Mouse (Mus musculus) thymus, adult 18-20 months (tissue): ENCODE data around the gene Phc3.

Experiments used
- DNase-seq, 2 experiments: peaks; one replicate each; pipeline ENCODE4 v3.0.0; 2022; ENCODE audit warnings: mixed read lengths in 2 of 2

Gene Phc3

DNA sequence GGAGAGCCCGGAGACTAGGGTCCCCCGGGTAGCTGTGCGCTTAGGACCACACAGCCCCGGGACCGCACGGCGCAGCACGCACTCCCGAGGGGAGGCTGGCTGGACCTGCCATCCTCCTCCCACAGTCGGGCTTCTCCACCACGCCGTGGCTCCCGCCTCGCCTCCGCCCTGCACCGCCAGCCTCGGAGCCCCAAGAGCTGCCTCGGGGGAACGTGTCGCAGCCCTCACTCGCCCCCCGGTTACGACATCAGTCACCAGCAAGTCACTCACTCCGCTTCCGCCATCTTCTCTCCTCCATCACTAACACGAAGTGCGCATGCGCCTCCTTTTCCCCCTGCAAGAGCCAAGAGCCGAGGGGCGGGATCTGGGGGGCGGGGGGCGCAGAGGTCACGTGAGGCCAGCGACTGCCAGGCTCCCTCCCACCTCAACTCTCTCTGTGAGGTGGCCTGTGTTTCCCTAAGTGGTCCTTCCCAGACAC, at the start of gene Phc3:
TSS of gene Phc3 (minus strand) at position 312 of the 478 bp plus-strand sequence.
- peak; percentile 89 to 92 for DNase-seq

- DNase-seq = no peak
Measured at GRCm38 (mm10) chr3:31017652-31018051, 48.4 kb upstream of the Phc3 start.

DNA sequence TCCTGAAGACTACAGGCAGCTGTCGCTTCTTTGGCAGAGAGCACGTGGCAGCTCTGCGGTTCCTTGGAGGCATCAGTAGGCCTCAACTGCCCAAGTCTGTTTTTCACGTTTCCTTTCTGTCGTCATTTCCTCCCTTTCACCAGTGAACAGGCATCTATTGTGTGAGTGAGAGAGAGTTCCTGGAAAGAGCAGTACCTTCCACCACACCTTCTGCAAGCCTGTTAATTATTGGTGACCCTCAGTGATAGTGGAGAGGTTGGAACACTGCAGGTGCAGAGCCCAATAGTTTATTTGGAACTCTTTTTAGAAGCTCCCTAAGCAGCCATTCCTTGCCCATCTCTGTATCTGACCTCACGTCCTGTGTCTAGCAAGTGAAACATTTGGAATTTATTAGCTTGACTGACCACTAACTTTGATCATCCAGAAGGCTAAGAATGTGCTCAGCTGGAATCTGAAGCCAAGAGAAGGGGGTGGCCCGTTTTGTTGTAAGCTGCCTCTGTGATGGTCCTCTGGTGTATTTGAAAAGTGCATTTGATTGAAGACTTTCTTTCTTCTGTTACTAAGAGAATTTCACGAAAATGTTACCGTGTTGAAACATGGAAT, 47.5 kb upstream of the Phc3 start:
- DNase-seq = no peak

DNA sequence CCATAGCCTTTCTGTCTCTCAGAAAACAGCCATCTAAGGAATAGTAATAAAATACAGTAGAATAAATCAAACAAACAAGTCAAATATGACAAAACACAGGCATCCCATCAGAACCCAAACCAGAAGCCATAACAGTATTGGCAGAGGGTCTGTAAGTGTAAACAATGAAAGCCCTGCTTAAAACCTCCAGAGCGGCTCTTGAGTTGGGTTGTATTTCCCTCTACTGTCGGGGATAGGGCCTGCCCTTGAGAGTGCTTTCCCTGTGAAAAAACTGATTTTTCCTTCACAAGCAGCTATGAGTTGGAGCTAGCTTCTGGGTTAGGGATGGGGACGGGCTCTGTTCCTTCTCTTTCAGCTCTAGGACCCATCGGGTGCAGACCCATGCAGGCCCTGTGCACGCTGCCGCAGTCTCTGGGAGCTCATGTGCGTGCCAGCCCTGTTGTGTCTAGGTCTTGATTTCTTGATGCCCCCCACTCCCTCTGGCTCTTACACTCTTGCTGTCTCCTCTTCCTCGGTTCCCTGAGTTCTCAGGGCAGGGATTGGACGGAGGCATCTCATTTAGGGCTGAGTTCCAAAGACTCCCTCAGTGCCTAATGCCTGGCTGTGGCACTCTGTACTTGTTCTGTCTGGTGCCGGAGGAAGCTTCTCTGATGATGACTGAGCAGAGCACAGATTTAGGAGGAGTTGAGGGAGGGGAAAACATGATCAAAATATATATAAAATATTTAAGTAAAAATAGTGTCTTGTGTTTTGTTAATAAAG, 46.6 kb upstream of the Phc3 start:
- no peak for DNase-seq

GRCm38 (mm10) chr3:31014374-31014773, 45.2 kb upstream of the Phc3 start:
- no peak for DNase-seq

- no peak for DNase-seq
Measured at GRCm38 (mm10) chr3:31004320-31005209, 35.4 kb upstream of the Phc3 start.

DNA sequence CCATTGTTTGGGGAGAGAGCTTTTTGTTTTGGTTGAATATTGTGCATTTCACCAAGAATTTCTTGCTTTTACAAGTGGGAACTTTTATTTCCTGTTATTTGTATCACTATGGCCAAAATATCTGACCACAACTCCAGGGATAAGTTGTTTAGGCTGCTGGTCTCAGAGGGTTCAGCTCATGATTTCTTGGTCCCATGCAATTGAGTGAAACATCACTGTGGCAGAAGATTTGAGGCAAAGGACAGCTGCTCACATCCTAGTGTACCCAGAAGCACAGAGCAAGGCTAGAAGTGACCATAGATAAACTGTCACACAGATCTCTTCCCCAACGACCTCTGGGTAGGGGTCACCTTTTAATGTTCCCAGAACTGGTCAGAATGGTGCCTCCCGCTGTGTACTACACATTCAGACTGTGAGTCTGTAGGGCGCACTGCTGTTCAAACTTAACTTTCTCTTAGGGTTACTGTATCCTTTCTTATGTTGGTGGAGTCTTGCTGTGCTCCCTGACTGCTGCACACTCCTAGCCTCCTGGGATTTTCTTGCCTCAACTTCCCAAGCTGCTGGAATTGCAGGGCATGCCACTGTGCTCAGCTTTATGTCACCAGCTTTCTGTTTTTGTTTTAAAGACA, 31.9 kb upstream of the Phc3 start:
- DNase-seq = no peak

- DNase-seq = no peak
Measured at GRCm38 (mm10) chr3:31000018-31000407, 30.8 kb upstream of the Phc3 start.

GRCm38 (mm10) chr3:30999401-31000017, 30.3 kb upstream of the Phc3 start:
- no peak for DNase-seq

GRCm38 (mm10) chr3:30996688-30997014, 27.4 kb upstream of the Phc3 start:
- no peak for DNase-seq

- no peak for DNase-seq
Measured at GRCm38 (mm10) chr3:30995899-30996687, 26.9 kb upstream of the Phc3 start.

DNA sequence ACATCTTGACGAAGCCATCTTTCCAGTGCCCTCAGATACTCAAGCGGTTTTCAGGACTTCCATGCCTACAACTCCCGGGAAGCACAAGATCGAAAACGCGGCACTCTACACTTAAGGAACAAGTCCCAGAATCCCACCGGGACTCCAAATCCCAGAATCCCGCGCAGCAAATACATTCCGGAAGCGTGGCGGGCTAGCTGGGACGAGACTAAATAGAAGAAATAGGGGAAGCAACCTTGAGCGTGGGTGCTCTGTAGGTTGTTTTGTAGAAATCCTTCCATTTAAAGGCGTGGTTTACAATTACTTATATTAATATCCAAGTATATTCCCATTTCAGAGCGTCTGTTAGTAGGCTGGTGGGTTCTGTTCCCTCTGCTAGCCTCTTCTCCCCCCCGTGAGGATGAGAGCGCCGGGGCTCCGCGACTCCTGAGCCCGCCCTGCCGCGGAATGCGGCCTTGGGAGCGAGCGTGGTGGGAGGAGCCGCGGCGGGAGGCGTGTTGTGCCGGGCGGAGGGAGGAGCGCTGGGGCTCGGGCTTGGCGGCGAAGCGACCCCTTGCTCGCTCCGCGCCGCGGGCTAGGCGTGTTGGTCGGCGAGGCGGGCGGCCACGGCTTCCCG, 26.2 kb upstream of the Phc3 start, which contains the start of gene Prkci:
TSS of gene Prkci (plus strand) at position 465 of the 616 bp plus-strand sequence.
- peak; percentile 88 to 89 for DNase-seq

GRCm38 (mm10) chr3:30994859-30995258, 25.6 kb upstream of the Phc3 start:
- DNase-seq = no peak

DNA sequence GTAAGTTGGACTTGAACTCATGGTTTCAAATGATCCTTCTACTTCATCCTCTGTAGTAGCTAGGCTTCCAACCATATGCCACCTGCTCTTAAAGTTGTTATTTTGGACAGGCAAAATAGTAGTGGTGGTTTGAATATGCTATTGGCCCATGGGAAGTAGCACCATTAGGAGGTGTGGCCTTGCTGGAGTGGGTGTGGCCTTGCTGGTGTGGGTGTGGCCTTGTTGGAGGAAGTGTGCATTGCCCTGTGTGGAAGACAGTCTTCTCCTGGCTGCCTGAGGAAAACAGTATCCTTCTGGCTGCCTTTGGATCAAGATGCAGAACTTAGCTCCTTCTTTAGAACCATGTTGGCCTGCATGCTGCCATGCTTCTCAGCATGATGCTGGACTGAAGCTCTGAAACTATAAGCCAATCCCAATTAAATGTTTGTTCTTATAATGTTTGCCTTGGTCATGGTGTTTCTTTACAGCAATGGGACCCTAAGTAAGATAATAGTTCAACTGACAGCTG, 23.9 kb upstream of the Phc3 start:
- DNase-seq = no peak

DNA sequence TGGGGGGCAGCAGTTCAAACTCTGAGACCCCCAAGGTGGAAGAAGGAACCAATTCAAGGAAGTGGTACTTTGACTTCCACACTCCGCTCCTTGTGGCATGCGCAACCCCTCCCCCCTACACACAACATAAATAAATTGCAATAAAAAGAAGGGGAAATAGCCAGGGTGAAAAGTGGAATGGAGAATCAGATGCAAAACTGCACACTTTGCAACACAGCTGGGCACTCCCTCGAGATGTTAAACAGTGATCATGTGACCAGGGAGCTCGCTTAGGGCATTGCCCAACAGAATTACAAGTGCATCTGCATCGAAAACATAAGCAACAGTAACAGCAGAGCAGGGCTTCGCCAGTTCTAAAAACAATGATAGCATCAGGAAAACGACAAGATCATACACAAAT, 22.9 kb upstream of the Phc3 start:
- DNase-seq = no peak

DNA sequence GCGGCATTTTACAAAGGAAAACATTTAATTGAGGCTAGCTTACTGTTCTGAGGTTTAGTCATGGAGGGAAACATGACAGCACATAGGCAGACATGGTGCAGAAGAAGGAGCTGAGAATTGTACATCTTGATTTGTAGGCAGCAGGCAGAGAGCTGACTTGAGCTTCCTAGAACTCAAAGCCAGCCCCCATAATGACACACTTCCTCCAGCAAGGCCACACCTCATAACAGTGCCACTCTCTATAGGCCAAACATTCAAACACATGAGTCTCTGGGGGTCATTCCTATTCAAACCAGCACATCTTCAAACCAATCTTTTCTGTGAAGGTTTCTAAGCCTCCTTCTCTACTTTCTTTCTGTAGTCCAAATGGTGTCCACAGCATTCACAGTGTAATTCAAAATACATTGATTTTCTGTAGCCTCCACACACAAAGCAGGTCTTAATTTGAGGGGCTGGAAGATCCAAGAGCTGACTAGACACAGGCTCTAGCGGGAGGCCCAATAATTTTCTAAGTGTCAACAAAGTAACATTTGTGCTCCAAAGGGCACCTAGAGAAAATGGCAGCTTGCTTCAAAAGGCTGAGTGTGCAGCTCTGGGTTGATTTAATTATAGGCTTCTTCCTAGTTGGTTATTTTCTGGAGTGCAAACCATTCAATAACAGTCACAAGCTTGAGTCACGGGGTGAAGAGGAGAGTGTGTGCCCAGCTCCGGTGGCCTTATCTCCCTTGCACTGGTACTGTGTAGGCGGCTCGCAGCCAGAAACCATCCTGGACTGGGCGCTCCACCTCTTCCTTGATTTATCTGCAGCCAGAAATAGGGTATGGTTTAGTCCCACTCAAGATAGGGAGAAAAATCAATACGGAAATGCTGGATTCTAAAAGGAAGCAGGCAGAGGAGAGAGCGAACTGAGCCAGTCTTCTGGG, 18.4 kb upstream of the Phc3 start:
- no peak for DNase-seq

- no peak for DNase-seq
Measured at GRCm38 (mm10) chr3:30982924-30983536, 13.8 kb upstream of the Phc3 start.

DNA sequence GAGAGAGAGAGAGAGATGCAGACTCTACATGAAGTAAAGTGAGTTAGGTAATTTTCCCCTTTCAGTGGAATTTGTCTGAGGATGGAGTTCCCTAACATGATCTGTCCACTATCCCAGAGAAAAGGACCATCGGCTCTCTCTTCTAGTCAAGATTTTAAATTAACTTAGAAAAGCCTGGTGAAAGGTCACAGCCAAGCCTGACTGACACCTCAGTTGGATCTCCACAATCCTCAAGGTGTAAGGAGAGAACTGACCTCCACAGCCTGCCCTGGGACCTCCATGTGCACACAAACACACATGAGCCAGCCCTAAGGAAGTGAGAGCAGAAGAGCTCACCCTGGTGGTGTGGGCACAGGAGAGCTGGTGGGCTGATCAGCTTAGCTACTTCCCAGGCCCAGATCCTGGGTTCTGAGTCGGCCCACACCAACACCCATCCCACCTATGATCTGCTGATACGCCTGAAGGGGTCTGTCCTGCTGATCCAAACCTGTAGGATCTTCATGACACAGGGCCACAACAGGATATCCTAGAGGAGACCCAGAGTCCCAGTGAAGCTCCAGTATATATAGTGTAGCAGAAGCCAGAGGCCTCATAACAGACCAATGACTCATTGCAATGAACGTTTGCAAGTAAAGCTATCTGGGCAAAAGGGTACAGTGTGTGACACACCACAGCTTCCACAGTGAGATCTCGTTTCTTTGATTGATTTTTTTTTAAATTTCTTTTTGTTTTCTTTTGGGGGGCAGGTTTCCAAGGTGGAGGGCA, 12.6 kb upstream of the Phc3 start:
- DNase-seq = no peak
